ENCODE assay signal across 8 mouse cellular contexts in the genomic region with DNA sequence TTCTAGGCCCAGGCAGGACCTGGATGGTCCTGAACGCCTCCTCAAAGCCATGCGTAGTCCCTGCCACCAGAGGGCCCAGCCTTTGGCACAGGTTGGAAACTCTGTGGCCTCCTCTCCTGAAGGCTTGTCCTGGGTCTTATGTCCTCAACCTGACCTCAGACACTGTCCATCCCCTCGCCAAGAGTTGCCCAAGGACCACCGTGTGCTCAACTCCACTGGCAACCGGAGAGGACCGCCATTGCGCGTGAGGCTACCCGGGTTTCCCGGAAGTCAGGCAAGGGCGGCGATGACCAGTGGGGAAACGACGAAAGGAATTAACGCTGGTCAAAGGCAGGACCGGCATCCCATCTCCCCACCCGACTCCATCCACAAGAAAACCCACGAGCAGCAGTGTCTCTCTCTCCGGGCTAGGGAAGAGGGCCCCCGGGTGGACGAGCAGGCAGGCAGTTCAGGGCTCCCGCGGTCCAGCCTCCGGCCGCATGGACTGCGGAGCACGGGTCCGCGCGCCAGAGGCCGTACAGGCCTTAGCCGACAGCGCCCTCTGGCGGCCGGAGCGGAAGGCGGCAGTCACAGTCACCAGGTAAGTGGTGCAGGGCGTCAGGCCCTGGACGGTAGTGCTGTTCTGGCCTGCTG. TPM values are rescaled to one million over a fixed set of nuclear protein-coding genes. Genes with fewer than 3 reads are reported as not detected.
DNase-seq lines count a peak whose midpoint lies in the region; ATAC-seq lines count a peak whose summit lies in the region.

No protein-coding gene starts in this region.

- peak; percentile 90 for DNase-seq in adipocyte (ENCODE audit: low spot score)
- peak; percentile 96 for DNase-seq in embryo, embryonic 10 days (ENCODE audit: low spot score)
- peak; percentile 86 for DNase-seq in gastrocnemius, postnatal 25 days
- peak; percentile 95 for DNase-seq in intestine, embryonic 14.5 days (ENCODE audit: low spot score)
- DNase-seq in left cerebral cortex, postnatal 14 days (ENCODE audit: low spot score in 2 of 2), result peak; percentile 85 to 93
- DNase-seq in right cerebral cortex, postnatal 14 days, result peak; percentile 90
- DNase-seq in urinary bladder, postnatal 36 days (ENCODE audit: low spot score in 2 of 2), result peak; percentile 90 to 91

- intact Hi-C loops in left cerebral cortex, postnatal 14 days (cut with DNase I), result no loop called here

- peak overlapping the region; percentile 76 for H3K4me2 ChIP-seq in intestine, embryonic 14.5 days (ENCODE audit: low read length)

- H3K4me1 ChIP-seq in intestine, embryonic 14.5 days (replicated peaks; ENCODE audit: control insufficient read depth, insufficient read depth, low read length), result peaks cover 16% of the 10 kb centered on the region

- no peaks in the 10 kb centered on the region for H3K27me3 ChIP-seq in intestine, embryonic 14.5 days (replicated peaks; ENCODE audit: control insufficient read depth, insufficient read depth, low read length)

- peak; percentile 90 for ATAC-seq in intestine, embryonic 14.5 days (replicated peaks; ENCODE audit: low FRiP score, low TSS enrichment, low read depth)
- ATAC-seq in megakaryocyte-erythroid progenitor cell, adult 5-6 weeks (replicated peaks; ENCODE audit: low FRiP score, low TSS enrichment, poor library complexity, severe bottlenecking), result peak; percentile 75

- no peaks in the 10 kb centered on the region for H3K36me3 ChIP-seq in intestine, embryonic 14.5 days (ENCODE audit: control insufficient read depth, insufficient read depth, low read length)

- peak overlapping the region; percentile 55 for H3K4me3 ChIP-seq in intestine, embryonic 14.5 days (ENCODE audit: low read depth, low read length)

- no peaks in the 10 kb centered on the region for H3K9me3 ChIP-seq in intestine, embryonic 14.5 days (ENCODE audit: control insufficient read depth, low read length)

- peak overlapping the region; percentile 55 for H3K9ac ChIP-seq in intestine, embryonic 14.5 days (ENCODE audit: low read length)

- 0 out of 2 replicates have a peak overlapping the region, but pooled peaks have one; percentile 16 for H3K27ac ChIP-seq in intestine, embryonic 14.5 days (ENCODE audit: low read depth)

- WGBS in intestine, embryonic 14.5 days, result 0% methylated on average over 39 of the region's 39 CpGs

RNA-seq across cellular contexts. Expression of a gene that starts 4.5 kb away (rescaled TPM):
- total RNA-seq in gastrocnemius, postnatal 25 days (2021), result 1 to 10 TPM; 5.0 to 5.4 TPM
- 16.4 and 16.6 TPM in 2 replicates for polyA plus RNA-seq in intestine, embryonic 14.5 days (2014; fragmentation: Nextera tagmentation; extraction: Ambion mirVana)
- total RNA-seq in left cerebral cortex, postnatal 14 days (2021), result 10 to 100 TPM; 16.3 to 17.0 TPM
- not detected in 2 replicates for total RNA-seq in megakaryocyte-erythroid progenitor cell, adult 5-6 weeks (2014; fragmentation: Nextera tagmentation)
- 0.08 and 0.19 TPM in 2 replicates for total RNA-seq in megakaryocyte-erythroid progenitor cell, adult 5-6 weeks (2017)

RNA-seq across cellular contexts. Expression of a gene that starts 9.1 kb away (rescaled TPM):
- total RNA-seq in gastrocnemius, postnatal 25 days (2021), result 10 to 100 TPM; 26.3 to 31.4 TPM
- polyA plus RNA-seq in intestine, embryonic 14.5 days (2014; fragmentation: Nextera tagmentation; extraction: Ambion mirVana), result 134 and 136 TPM in 2 replicates
- total RNA-seq in left cerebral cortex, postnatal 14 days (2021), result 10 to 100 TPM; 52.3 to 53.2 TPM
- total RNA-seq in megakaryocyte-erythroid progenitor cell, adult 5-6 weeks (2014; fragmentation: Nextera tagmentation), result 123 and 206 TPM in 2 replicates
- total RNA-seq in megakaryocyte-erythroid progenitor cell, adult 5-6 weeks (2017), result 95.3 and 123 TPM in 2 replicates

RNA-seq across cellular contexts. Expression of a gene that starts 15.7 kb away (rescaled TPM):
- total RNA-seq in gastrocnemius, postnatal 25 days (2021), result under 1 TPM; 0.88 to 0.92 TPM
- polyA plus RNA-seq in intestine, embryonic 14.5 days (2014; fragmentation: Nextera tagmentation; extraction: Ambion mirVana), result 0.55 and 0.69 TPM in 2 replicates
- total RNA-seq in left cerebral cortex, postnatal 14 days (2021), result 10 to 100 TPM in 1 of 2 experiments, 1 to 10 TPM in 1; 8.7 to 11.6 TPM
- not detected in 2 replicates for total RNA-seq in megakaryocyte-erythroid progenitor cell, adult 5-6 weeks (2014; fragmentation: Nextera tagmentation)
- total RNA-seq in megakaryocyte-erythroid progenitor cell, adult 5-6 weeks (2017), result 0.09 TPM in 1 of 2 replicates, not detected in the other

RNA-seq across cellular contexts. Expression of a gene that starts 20.2 kb away (rescaled TPM):
- not detected for total RNA-seq in gastrocnemius, postnatal 25 days (2021)
- polyA plus RNA-seq in intestine, embryonic 14.5 days (2014; fragmentation: Nextera tagmentation; extraction: Ambion mirVana), result not detected in 2 replicates
- under 1 TPM in 1 of 2 experiments, not detected in 1; 0.31 TPM for total RNA-seq in left cerebral cortex, postnatal 14 days (2021)
- total RNA-seq in megakaryocyte-erythroid progenitor cell, adult 5-6 weeks (2014; fragmentation: Nextera tagmentation), result not detected in 2 replicates
- total RNA-seq in megakaryocyte-erythroid progenitor cell, adult 5-6 weeks (2017), result not detected in 2 replicates

RNA-seq across cellular contexts. Expression of a gene that starts 32.7 kb away (rescaled TPM):
- total RNA-seq in gastrocnemius, postnatal 25 days (2021), result 10 to 100 TPM; 45.1 to 47.7 TPM
- 237 and 246 TPM in 2 replicates for polyA plus RNA-seq in intestine, embryonic 14.5 days (2014; fragmentation: Nextera tagmentation; extraction: Ambion mirVana)
- 100 to 1,000 TPM; 104 to 112 TPM for total RNA-seq in left cerebral cortex, postnatal 14 days (2021)
- total RNA-seq in megakaryocyte-erythroid progenitor cell, adult 5-6 weeks (2014; fragmentation: Nextera tagmentation), result 189 and 239 TPM in 2 replicates
- 78.5 and 90.1 TPM in 2 replicates for total RNA-seq in megakaryocyte-erythroid progenitor cell, adult 5-6 weeks (2017)

Comparison
In these comparisons a context has a peak if more than half of its experiments do, and no peak if none do; other contexts are left out.
1. Peak in every context shown above with its lines: DNase-seq, ATAC-seq, H3K4me3 ChIP-seq and H3K27ac ChIP-seq.
2. RNA of a gene that starts 4.5 kb away (total RNA-seq): 16.3 to 17.0 TPM in left cerebral cortex, postnatal 14 days and 5.0 to 5.4 TPM in gastrocnemius, postnatal 25 days; 0.08 to 0.19 TPM in megakaryocyte-erythroid progenitor cell, adult 5-6 weeks; every median in the first group is over 4 times any median in the second.
3. RNA of a gene that starts 15.7 kb away (total RNA-seq): 8.7 to 11.6 TPM in left cerebral cortex, postnatal 14 days; 0.88 to 0.92 TPM in gastrocnemius, postnatal 25 days and 0.09 TPM in megakaryocyte-erythroid progenitor cell, adult 5-6 weeks; every median in the first group is over 4 times any median in the second.